Mouse (Mus musculus) midbrain, embryonic 13.5 days (tissue): ENCODE measurements around the gene Slc26a1. TPM values are rescaled to one million over a fixed set of nuclear protein-coding genes. Genes with fewer than 3 reads are reported as not detected.
"Not testable (repeated sequence)": the region's sequence is repeated elsewhere in the genome, so short reads cannot be mapped to it uniquely, and the experiment has no call there.

Experiments used
- ATAC-seq: fragments of 200-750 bp; cut with Nextera tagmentation; 2 replicates; pipeline ENCODE4 v1.8.0; 2017; ENCODE audit warnings: mild to moderate bottlenecking, moderate TSS enrichment, moderate library complexity
- H3K27ac ChIP-seq: fragments of 300-500 bp; sonication (generic); 2 replicates; pipeline ENCODE4 v1.5.1; 2015; ENCODE audit warnings: inconsistent platforms, mild to moderate bottlenecking, moderate library complexity
- H3K27me3 ChIP-seq: fragments of 300-500 bp; sonication (generic); 2 replicates; pipeline ENCODE4 v1.6.1; 2015; ENCODE audit warnings: mild to moderate bottlenecking, inconsistent platforms
- H3K36me3 ChIP-seq: fragments of 300-500 bp; sonication (generic); 2 replicates; pipeline ENCODE4 v1.6.1; 2015; ENCODE audit warnings: mild to moderate bottlenecking, inconsistent platforms
- H3K4me1 ChIP-seq: fragments of 300-500 bp; sonication (generic); replicated peaks from 2 replicates; pipeline ENCODE4 v1.6.1; 2015; ENCODE audit warnings: inconsistent platforms
- H3K4me2 ChIP-seq: fragments of 300-500 bp; sonication (generic); replicated peaks from 2 replicates; pipeline ENCODE4 v1.6.1; 2015; ENCODE audit warnings: moderate library complexity, mild to moderate bottlenecking, inconsistent platforms
- H3K4me3 ChIP-seq: fragments of 300-500 bp; sonication (generic); replicated peaks from 2 replicates; pipeline ENCODE4 v1.5.1; 2015; ENCODE audit warnings: mild to moderate bottlenecking, inconsistent platforms
- H3K9ac ChIP-seq: fragments of 300-500 bp; sonication (generic); replicated peaks from 2 replicates; pipeline ENCODE4 v1.6.1; 2015; ENCODE audit warnings: mild to moderate bottlenecking, inconsistent platforms
- H3K9me3 ChIP-seq: fragments of 300-500 bp; sonication (generic); 2 replicates; pipeline ENCODE4 v1.6.1; 2016; ENCODE audit warnings: mild to moderate bottlenecking, inconsistent platforms
- WGBS: fragments of 180-500 bp; shearing (Covaris S2); methylation state at CpG from one replicate; pipeline ENCODE4 v1.1.7; 2015; 5-methylcytosine and 5-hydroxymethylcytosine counted together
- polyA plus RNA-seq: library from polyadenylated mRNA; unstranded; fragments of >200 nt; fragmentation: Nextera tagmentation; extraction: Ambion mirVana; gene quantifications from 2 replicates; pipeline ENCODE4 v1.2.1, GENCODE M21; 2015

Slc26a1 gene
- polyA plus RNA-seq, 1 experiment from 2014 or later = 1.7 TPM

GRCm38 (mm10) chr5:108651823-108652222 lies 23.5 kb downstream of the Slc26a1 start:
- Histone ChIP-seq H3K27me3 (no peaks in the 10 kb centered on the region), H3K36me3 (peaks cover 92% of the 10 kb centered on the region), H3K4me2 (no peak overlapping the region), H3K27ac (no peak overlapping the region), H3K4me3 (no peak overlapping the region), H3K9ac (no peak overlapping the region), H3K4me1 (no peaks in the 10 kb centered on the region), H3K9me3 (no peaks in the 10 kb centered on the region)
- peak; percentile 63 for ATAC-seq
- 64% methylated on average over 1 of the region's 1 CpGs for WGBS

GRCm38 (mm10) chr5:108651136-108651720 lies 24.1 kb downstream of the Slc26a1 start:
- peak; percentile 8; the same call in 1 of the 2 replicates for ATAC-seq

GRCm38 (mm10) chr5:108650341-108650740 lies 25.0 kb downstream of the Slc26a1 start:
- Histone ChIP-seq H3K9ac (no peak overlapping the region), H3K4me2 (no peak overlapping the region), H3K4me3 (no peak overlapping the region), H3K27me3 (no peaks in the 10 kb centered on the region), H3K36me3 (peaks cover 93% of the 10 kb centered on the region), H3K27ac (no peak overlapping the region), H3K4me1 (no peaks in the 10 kb centered on the region), H3K9me3 (no peaks in the 10 kb centered on the region)
- WGBS = 91% methylated on average over 7 of the region's 7 CpGs
- ATAC-seq = no peak

More at GRCm38 (mm10) chr5:108651136-108651720, 24.1 kb downstream of the Slc26a1 start:
- H3K36me3 ChIP-seq = peaks cover 93% of the 10 kb centered on the region
- WGBS = 85% methylated on average over 5 of the region's 5 CpGs
- no peaks in the 10 kb centered on the region for H3K4me1 ChIP-seq
- no peak overlapping the region for H3K27ac ChIP-seq
- no peak overlapping the region for H3K4me2 ChIP-seq
- H3K4me3 ChIP-seq = no peak overlapping the region
- no peaks in the 10 kb centered on the region for H3K9me3 ChIP-seq
- no peak overlapping the region for H3K9ac ChIP-seq
- no peaks in the 10 kb centered on the region for H3K27me3 ChIP-seq

- Histone ChIP-seq H3K4me2 (no peak overlapping the region), H3K36me3 (peaks cover 91% of the 10 kb centered on the region), H3K27ac (no peak overlapping the region), H3K27me3 (no peaks in the 10 kb centered on the region), H3K4me1 (no peaks in the 10 kb centered on the region), H3K4me3 (no peak overlapping the region), H3K9me3 (no peaks in the 10 kb centered on the region), H3K9ac (no peak overlapping the region)
- WGBS = 95% methylated on average over 11 of the region's 11 CpGs
- no peak for ATAC-seq
Measured at GRCm38 (mm10) chr5:108648937-108649576, 26.3 kb downstream of the Slc26a1 start.

- no peak overlapping the region for H3K4me2 ChIP-seq
- H3K4me3 ChIP-seq = no peak overlapping the region
- no peak overlapping the region for H3K9ac ChIP-seq
- H3K27me3 ChIP-seq = no peaks in the 10 kb centered on the region
- 89% methylated on average over 2 of the region's 2 CpGs for WGBS
- no peaks in the 10 kb centered on the region for H3K4me1 ChIP-seq
- H3K27ac ChIP-seq = no peak overlapping the region
- ATAC-seq = no peak
- H3K36me3 ChIP-seq = peaks cover 89% of the 10 kb centered on the region
- H3K9me3 ChIP-seq = no peaks in the 10 kb centered on the region
Measured at GRCm38 (mm10) chr5:108647820-108648465, 27.4 kb downstream of the Slc26a1 start.

- Histone ChIP-seq H3K27ac (no peak overlapping the region), H3K4me1 (no peaks in the 10 kb centered on the region), H3K36me3 (peaks cover 89% of the 10 kb centered on the region), H3K9me3 (no peaks in the 10 kb centered on the region), H3K9ac (no peak overlapping the region), H3K4me2 (no peak overlapping the region), H3K27me3 (no peaks in the 10 kb centered on the region), H3K4me3 (no peak overlapping the region)
- 89% methylated on average over 2 of the region's 2 CpGs for WGBS
- ATAC-seq = no peak
Measured at GRCm38 (mm10) chr5:108647311-108647710, 28.1 kb downstream of the Slc26a1 start.

GRCm38 (mm10) chr5:108646343-108646660 lies 29.1 kb downstream of the Slc26a1 start:
- Histone ChIP-seq H3K27ac (no peak overlapping the region), H3K27me3 (no peaks in the 10 kb centered on the region), H3K4me1 (no peaks in the 10 kb centered on the region), H3K4me2 (no peak overlapping the region), H3K9ac (no peak overlapping the region), H3K9me3 (no peaks in the 10 kb centered on the region), H3K36me3 (peaks cover 83% of the 10 kb centered on the region), H3K4me3 (no peak overlapping the region)
- no peak for ATAC-seq
- WGBS = 90% methylated on average over 3 of the region's 3 CpGs

GRCm38 (mm10) chr5:108645651-108646342 lies 29.6 kb downstream of the Slc26a1 start:
- no peak overlapping the region for H3K4me2 ChIP-seq
- 93% methylated on average over 9 of the region's 9 CpGs for WGBS
- H3K27me3 ChIP-seq = no peaks in the 10 kb centered on the region
- no peak overlapping the region for H3K9ac ChIP-seq
- no peak for ATAC-seq
- no peaks in the 10 kb centered on the region for H3K9me3 ChIP-seq
- no peak overlapping the region for H3K4me3 ChIP-seq
- peaks cover 82% of the 10 kb centered on the region for H3K36me3 ChIP-seq
- H3K4me1 ChIP-seq = no peaks in the 10 kb centered on the region
- H3K27ac ChIP-seq = no peak overlapping the region

GRCm38 (mm10) chr5:108643674-108644073 lies 31.7 kb downstream of the Slc26a1 start:
- H3K4me2 ChIP-seq = no peak overlapping the region
- 84% methylated on average over 2 of the region's 2 CpGs for WGBS
- no peak overlapping the region for H3K9ac ChIP-seq
- no peak for ATAC-seq
- no peaks in the 10 kb centered on the region for H3K4me1 ChIP-seq
- no peaks in the 10 kb centered on the region for H3K9me3 ChIP-seq
- no peaks in the 10 kb centered on the region for H3K27me3 ChIP-seq
- H3K4me3 ChIP-seq = no peak overlapping the region
- peaks cover 60% of the 10 kb centered on the region for H3K36me3 ChIP-seq
- no peak overlapping the region for H3K27ac ChIP-seq

GRCm38 (mm10) chr5:108636172-108636571 lies 39.2 kb downstream of the Slc26a1 start:
- no peaks in the 10 kb centered on the region for H3K9me3 ChIP-seq
- no peak overlapping the region for H3K4me3 ChIP-seq
- 78% methylated on average over 4 of the region's 4 CpGs for WGBS
- H3K27me3 ChIP-seq = no peaks in the 10 kb centered on the region
- no peak for ATAC-seq
- no peaks in the 10 kb centered on the region for H3K36me3 ChIP-seq
- H3K4me1 ChIP-seq = no peaks in the 10 kb centered on the region
- no peak overlapping the region for H3K27ac ChIP-seq
- no peak overlapping the region for H3K9ac ChIP-seq
- H3K4me2 ChIP-seq = no peak overlapping the region

- not testable (repeated sequence) for H3K4me3 ChIP-seq, H3K9ac ChIP-seq, H3K27ac ChIP-seq, H3K4me2 ChIP-seq, H3K9me3 ChIP-seq, H3K36me3 ChIP-seq, H3K4me1 ChIP-seq, ATAC-seq, H3K27me3 ChIP-seq
- WGBS = 91% methylated on average over 2 of the region's 3 CpGs
Measured at GRCm38 (mm10) chr5:108634088-108634487, 41.3 kb downstream of the Slc26a1 start.

- no peaks in the 10 kb centered on the region for H3K27me3 ChIP-seq
- H3K9me3 ChIP-seq = no peaks in the 10 kb centered on the region
- no peak overlapping the region for H3K4me3 ChIP-seq
- WGBS = 93% methylated on average over 4 of the region's 4 CpGs
- H3K9ac ChIP-seq = no peak overlapping the region
- ATAC-seq = no peak
- no peaks in the 10 kb centered on the region for H3K36me3 ChIP-seq
- no peak overlapping the region for H3K4me2 ChIP-seq
- peaks cover 12% of the 10 kb centered on the region for H3K4me1 ChIP-seq
- no peak overlapping the region for H3K27ac ChIP-seq
Measured at GRCm38 (mm10) chr5:108633676-108634075, 41.7 kb downstream of the Slc26a1 start.
